Mouse (Mus musculus): Measurements from ENCODE around the gene Kdf1. TPM values are rescaled to one million over a fixed set of nuclear protein-coding genes. Genes with fewer than 3 reads are reported as not detected.

Kdf1 gene
- polyA plus RNA-seq (2016; fragmentation: Nextera tagmentation; extraction: Ambion mirVana): 6.7 and 8.5 TPM in 2 replicates

- Histone ChIP-seq H3K27me3 (ENCODE audit: low read depth, poor library complexity, severe bottlenecking) (peaks cover 60% of the 10 kb centered on the region), H3K36me3 (no peaks in the 10 kb centered on the region), H3K4me1 (peaks cover 9% of the 10 kb centered on the region), H3K9me3 (replicated peaks) (no peaks in the 10 kb centered on the region), H3K27ac (peak within 1 kb of the TSS; percentile 72; the same call in 1 of the 2 replicates), H3K4me3 (peak within 1 kb of the TSS; percentile 50)
- WGBS: 4% methylated on average over 54 of the region's 69 CpGs
- peak; percentile 45 for DNase-seq (ENCODE audit: low spot score)
Measured at GRCm38 (mm10) chr4:133518601-133519368, at the start of gene Kdf1. Gene Kdf1, plus strand, starts transcription at chr4:133518963.

GRCm38 (mm10) chr4:133469122-133469521, 49.6 kb upstream of the Kdf1 start:
- 13% methylated on average over 12 of the region's 12 CpGs for WGBS
- DNase-seq (ENCODE audit: low spot score): no peak
- no peak overlapping the region for H3K27ac ChIP-seq
- H3K4me3 ChIP-seq: peak overlapping the region; percentile 62
- H3K9me3 ChIP-seq (replicated peaks): no peaks in the 10 kb centered on the region
- peaks cover 19% of the 10 kb centered on the region for H3K4me1 ChIP-seq
- H3K36me3 ChIP-seq: no peaks in the 10 kb centered on the region
- peaks cover 27% of the 10 kb centered on the region for H3K27me3 ChIP-seq (ENCODE audit: low read depth, poor library complexity, severe bottlenecking)

GRCm38 (mm10) chr4:133471135-133471821, 47.5 kb upstream of the Kdf1 start:
- 82% methylated on average over 7 of the region's 7 CpGs for WGBS
- no peaks in the 10 kb centered on the region for H3K36me3 ChIP-seq
- no peak overlapping the region for H3K27ac ChIP-seq
- peaks cover 35% of the 10 kb centered on the region for H3K27me3 ChIP-seq (ENCODE audit: low read depth, poor library complexity, severe bottlenecking)
- no peak overlapping the region for H3K4me3 ChIP-seq
- H3K4me1 ChIP-seq: peaks cover 19% of the 10 kb centered on the region
- no peaks in the 10 kb centered on the region for H3K9me3 ChIP-seq (replicated peaks)
- DNase-seq (ENCODE audit: low spot score): no peak

GRCm38 (mm10) chr4:133473833-133474232, 44.9 kb upstream of the Kdf1 start:
- Histone ChIP-seq H3K4me3 (no peak overlapping the region), H3K9me3 (replicated peaks) (no peaks in the 10 kb centered on the region), H3K4me1 (peaks cover 7% of the 10 kb centered on the region), H3K27me3 (ENCODE audit: low read depth, poor library complexity, severe bottlenecking) (peaks cover 50% of the 10 kb centered on the region), H3K27ac (no peak overlapping the region), H3K36me3 (no peaks in the 10 kb centered on the region)
- DNase-seq (ENCODE audit: low spot score): no peak
- WGBS: 60% methylated on average over 2 of the region's 2 CpGs

- WGBS: 3% methylated on average over 29 of the region's 29 CpGs
- no peaks in the 10 kb centered on the region for H3K9me3 ChIP-seq (replicated peaks)
- DNase-seq (ENCODE audit: low spot score): peak; percentile 99
- H3K27me3 ChIP-seq (ENCODE audit: low read depth, poor library complexity, severe bottlenecking): peaks cover 80% of the 10 kb centered on the region
- H3K4me3 ChIP-seq: peak within 1 kb of the TSS; percentile 54
- H3K4me1 ChIP-seq: peaks cover 30% of the 10 kb centered on the region
- no peaks in the 10 kb centered on the region for H3K36me3 ChIP-seq
- H3K27ac ChIP-seq: peak within 1 kb of the TSS; percentile 54
Measured at GRCm38 (mm10) chr4:133479458-133480184, 39.1 kb upstream of the Kdf1 start, which contains the start of gene Tent5b. Gene Tent5b, plus strand, starts transcription at chr4:133480132.

GRCm38 (mm10) chr4:133480185-133480537, 38.6 kb upstream of the Kdf1 start:
- Histone ChIP-seq H3K27me3 (ENCODE audit: low read depth, poor library complexity, severe bottlenecking) (peaks cover 77% of the 10 kb centered on the region), H3K36me3 (no peaks in the 10 kb centered on the region), H3K9me3 (replicated peaks) (no peaks in the 10 kb centered on the region), H3K4me3 (peak overlapping the region; percentile 54), H3K27ac (peak overlapping the region; percentile 54), H3K4me1 (peaks cover 33% of the 10 kb centered on the region)
- WGBS: 3% methylated on average over 34 of the region's 34 CpGs
- no peak for DNase-seq (ENCODE audit: low spot score)

GRCm38 (mm10) chr4:133480754-133481153, 38.0 kb upstream of the Kdf1 start:
- Histone ChIP-seq H3K27ac (0 out of 2 replicates have a peak overlapping the region, but pooled peaks have one; percentile 54), H3K4me3 (peak overlapping the region; percentile 54), H3K4me1 (peaks cover 33% of the 10 kb centered on the region), H3K36me3 (no peaks in the 10 kb centered on the region), H3K9me3 (replicated peaks) (no peaks in the 10 kb centered on the region), H3K27me3 (ENCODE audit: low read depth, poor library complexity, severe bottlenecking) (peaks cover 77% of the 10 kb centered on the region)
- WGBS: 36% methylated on average over 6 of the region's 6 CpGs
- DNase-seq (ENCODE audit: low spot score): no peak

- no peak for DNase-seq (ENCODE audit: low spot score)
- H3K27ac ChIP-seq: no peak overlapping the region
- H3K9me3 ChIP-seq (replicated peaks): no peaks in the 10 kb centered on the region
- no peak overlapping the region for H3K4me3 ChIP-seq
- peaks cover 33% of the 10 kb centered on the region for H3K4me1 ChIP-seq
- 50% methylated on average over 4 of the region's 4 CpGs for WGBS
- peaks cover 73% of the 10 kb centered on the region for H3K27me3 ChIP-seq (ENCODE audit: low read depth, poor library complexity, severe bottlenecking)
- H3K36me3 ChIP-seq: no peaks in the 10 kb centered on the region
Measured at GRCm38 (mm10) chr4:133481488-133481887, 37.3 kb upstream of the Kdf1 start.

- Histone ChIP-seq H3K4me1 (peaks cover 33% of the 10 kb centered on the region), H3K27ac (no peak overlapping the region), H3K27me3 (ENCODE audit: low read depth, poor library complexity, severe bottlenecking) (peaks cover 65% of the 10 kb centered on the region), H3K36me3 (no peaks in the 10 kb centered on the region), H3K9me3 (replicated peaks) (no peaks in the 10 kb centered on the region), H3K4me3 (no peak overlapping the region)
- DNase-seq (ENCODE audit: low spot score): no peak
- 76% methylated on average over 3 of the region's 3 CpGs for WGBS
Measured at GRCm38 (mm10) chr4:133482479-133482878, 36.3 kb upstream of the Kdf1 start.

- WGBS: 14% methylated on average over 22 of the region's 22 CpGs
- peak overlapping the region; percentile 44 for H3K4me3 ChIP-seq
- peaks cover 47% of the 10 kb centered on the region for H3K27me3 ChIP-seq (ENCODE audit: low read depth, poor library complexity, severe bottlenecking)
- no peaks in the 10 kb centered on the region for H3K9me3 ChIP-seq (replicated peaks)
- peak overlapping the region; percentile 56; the same call in 1 of the 2 replicates for H3K27ac ChIP-seq
- H3K4me1 ChIP-seq: peaks cover 47% of the 10 kb centered on the region
- peak; percentile 52 for DNase-seq (ENCODE audit: low spot score)
- H3K36me3 ChIP-seq: no peaks in the 10 kb centered on the region
Measured at GRCm38 (mm10) chr4:133484266-133485025, 34.3 kb upstream of the Kdf1 start.

GRCm38 (mm10) chr4:133485691-133486425, 32.9 kb upstream of the Kdf1 start:
- WGBS: 86% methylated on average over 28 of the region's 28 CpGs
- Histone ChIP-seq H3K36me3 (no peaks in the 10 kb centered on the region), H3K27me3 (ENCODE audit: low read depth, poor library complexity, severe bottlenecking) (peaks cover 34% of the 10 kb centered on the region), H3K9me3 (replicated peaks) (no peaks in the 10 kb centered on the region), H3K4me3 (no peak overlapping the region), H3K4me1 (peaks cover 38% of the 10 kb centered on the region), H3K27ac (no peak overlapping the region)
- no peak for DNase-seq (ENCODE audit: low spot score)
